In genomic region chr19:23957563-23957962, GRCm38 (mm10) we compare ENCODE assay signal across 20 mouse cellular contexts.
DNase-seq lines count a peak whose midpoint lies in the region; ATAC-seq and TF ChIP-seq lines count a peak whose summit lies in the region.
"Had no signal": no experiment of that assay in that cellular context is flagged by ENCODE, and none has a peak within 500 bp of the region (broad histone marks: within the 10 kb centered on the region; RNA-seq: fewer than 3 reads in every experiment).

No protein-coding gene starts in this region.

- no peak for ATAC-seq in heart, embryonic 13.5 days (ENCODE audit: extremely low read depth, insufficient number of reproducible peaks, low FRiP score, low TSS enrichment)
- no peak for ATAC-seq in heart, embryonic 11.5 days (replicated peaks; ENCODE audit: insufficient number of reproducible peaks, low FRiP score, low TSS enrichment)
- peak; percentile 39; the same call in 1 of the 2 replicates for ATAC-seq in lung, embryonic 14.5 days (ENCODE audit: insufficient read depth)
- ATAC-seq in midbrain, embryonic 14.5 days (ENCODE audit: low FRiP score, low TSS enrichment): no peak
- ATAC-seq: forebrain, embryonic 15.5 days; inflammation-experienced regulatory T-cells, adult 6 months; Patski had no signal

- intact Hi-C loops in left cerebral cortex, postnatal 4 days (cut with DNase I): loop anchor here (5.0 to 10.0 kb wide), 2 partner anchors 95 to 193 kb away; no protein-coding TSS in a partner anchor

- no peaks in the 10 kb centered on the region for H3K27me3 ChIP-seq in heart, embryonic 13.5 days (replicated peaks)
- no peaks in the 10 kb centered on the region for H3K27me3 ChIP-seq in heart, embryonic 11.5 days (ENCODE audit: control insufficient read depth, insufficient read depth, low read length)
- no peaks in the 10 kb centered on the region for H3K27me3 ChIP-seq in lung, embryonic 14.5 days (ENCODE audit: insufficient read depth, low read length)
- H3K27me3 ChIP-seq in midbrain, embryonic 14.5 days (ENCODE audit: control insufficient read depth, insufficient read depth, low read length): no peaks in the 10 kb centered on the region
- H3K27me3 ChIP-seq: embryonic facial prominence, embryonic 12.5 days; forebrain, embryonic 15.5 days; hindbrain, embryonic 15.5 days had no signal

- 50% methylated on average over 7 of the region's 7 CpGs for WGBS in heart, embryonic 13.5 days
- 54% methylated on average over 7 of the region's 7 CpGs for WGBS in heart, embryonic 11.5 days (ENCODE audit: insufficient replicate concordance)
- 57% methylated on average over 7 of the region's 7 CpGs for WGBS in lung, embryonic 14.5 days
- WGBS in midbrain, embryonic 14.5 days: 74% methylated on average over 7 of the region's 7 CpGs

- H3K27ac ChIP-seq in heart, embryonic 13.5 days (replicated peaks): 0 out of 2 replicates have a peak overlapping the region, but pooled peaks have one; percentile 15
- H3K27ac ChIP-seq in heart, embryonic 11.5 days (ENCODE audit: low read depth, low read length): no peak overlapping the region
- no peak overlapping the region for H3K27ac ChIP-seq in lung, embryonic 14.5 days (ENCODE audit: low read depth)
- no peak overlapping the region for H3K27ac ChIP-seq in midbrain, embryonic 14.5 days (replicated peaks; ENCODE audit: low read depth, low read length)
- H3K27ac ChIP-seq: embryonic facial prominence, embryonic 12.5 days; forebrain, embryonic 15.5 days; hindbrain, embryonic 15.5 days had no signal

- H3K4me2 ChIP-seq in heart, embryonic 13.5 days: no peak overlapping the region
- no peak overlapping the region for H3K4me2 ChIP-seq in heart, embryonic 11.5 days
- no peak overlapping the region for H3K4me2 ChIP-seq in lung, embryonic 14.5 days
- H3K4me2 ChIP-seq in midbrain, embryonic 14.5 days (ENCODE audit: low read length): no peak overlapping the region
- H3K4me2 ChIP-seq: embryonic facial prominence, embryonic 12.5 days; forebrain, embryonic 15.5 days; hindbrain, embryonic 15.5 days had no signal

- no peak for TF ChIP-seq CTCF in lung, embryonic 14.5 days (IDR thresholded peaks at IDR 0.05; ENCODE audit: low read depth)

- no peak overlapping the region for H3K9ac ChIP-seq in heart, embryonic 13.5 days
- no peak overlapping the region for H3K9ac ChIP-seq in heart, embryonic 11.5 days (ENCODE audit: low read depth, low read length)
- H3K9ac ChIP-seq in lung, embryonic 14.5 days: no peak overlapping the region
- H3K9ac ChIP-seq in midbrain, embryonic 14.5 days (replicated peaks; ENCODE audit: low read length): no peak overlapping the region
- H3K9ac ChIP-seq: embryonic facial prominence, embryonic 12.5 days; forebrain, embryonic 15.5 days; hindbrain, embryonic 15.5 days had no signal

- H3K36me3 ChIP-seq in heart, embryonic 13.5 days: no peaks in the 10 kb centered on the region
- no peaks in the 10 kb centered on the region for H3K36me3 ChIP-seq in heart, embryonic 11.5 days (ENCODE audit: control insufficient read depth, insufficient read depth, low read length)
- H3K36me3 ChIP-seq in lung, embryonic 14.5 days (ENCODE audit: insufficient read depth): no peaks in the 10 kb centered on the region
- H3K36me3 ChIP-seq in midbrain, embryonic 14.5 days (ENCODE audit: control insufficient read depth, insufficient read depth, low read length): no peaks in the 10 kb centered on the region
- H3K36me3 ChIP-seq: embryonic facial prominence, embryonic 12.5 days; forebrain, embryonic 15.5 days; hindbrain, embryonic 15.5 days had no signal

- DNase-seq in lung, embryonic 14.5 days: peak; percentile 52
- DNase-seq in lung, postnatal 25 days (ENCODE audit: low spot score): no peak
- DNase-seq in R1 (ENCODE audit: low read depth, low spot score): peak; percentile 57
- DNase-seq in lung, postnatal 10 days: peak; percentile 34
- no peak for DNase-seq in midbrain, embryonic 14.5 days
- DNase-seq in left cerebral cortex, postnatal 4 days: no peak
- DNase-seq: adrenal gland, postnatal 10 days; cerebellum, adult 11-12 months; cerebellum, adult 9-10 months; cerebellum, postnatal 25 days; gastrocnemius, postnatal 36 days; heart, adult 11 months; heart, postnatal 36 days had no signal

- no peak overlapping the region for H3K4me3 ChIP-seq in heart, embryonic 13.5 days
- H3K4me3 ChIP-seq in heart, embryonic 11.5 days (ENCODE audit: low read depth, low read length): no peak overlapping the region
- H3K4me3 ChIP-seq in lung, embryonic 14.5 days (ENCODE audit: low read depth, low read length): no peak overlapping the region
- H3K4me3 ChIP-seq in midbrain, embryonic 14.5 days (replicated peaks; ENCODE audit: low read depth, low read length): no peak overlapping the region
- H3K4me3 ChIP-seq: embryonic facial prominence, embryonic 12.5 days; forebrain, embryonic 15.5 days; hindbrain, embryonic 15.5 days had no signal

- H3K9me3 ChIP-seq in heart, embryonic 13.5 days: no peaks in the 10 kb centered on the region
- no peaks in the 10 kb centered on the region for H3K9me3 ChIP-seq in heart, embryonic 11.5 days (replicated peaks; ENCODE audit: control insufficient read depth, low read length)
- H3K9me3 ChIP-seq in lung, embryonic 14.5 days (ENCODE audit: low read depth, low read length): no peaks in the 10 kb centered on the region
- H3K9me3 ChIP-seq in midbrain, embryonic 14.5 days (ENCODE audit: control insufficient read depth, low read length): no peaks in the 10 kb centered on the region
- H3K9me3 ChIP-seq: embryonic facial prominence, embryonic 12.5 days; forebrain, embryonic 15.5 days; hindbrain, embryonic 15.5 days had no signal

- H3K4me1 ChIP-seq in heart, embryonic 13.5 days: peaks cover 48% of the 10 kb centered on the region
- peaks cover 13% of the 10 kb centered on the region for H3K4me1 ChIP-seq in heart, embryonic 11.5 days (ENCODE audit: control insufficient read depth, insufficient read depth, low read length)
- no peaks in the 10 kb centered on the region for H3K4me1 ChIP-seq in lung, embryonic 14.5 days (ENCODE audit: insufficient read depth)
- H3K4me1 ChIP-seq in midbrain, embryonic 14.5 days (ENCODE audit: control insufficient read depth, insufficient read depth, low read length): peaks cover 15% of the 10 kb centered on the region

Comparison
In these comparisons a context has a peak if more than half of its experiments do, and no peak if none do; other contexts are left out.
1. DNase-seq: peak in lung, embryonic 14.5 days (single experiment), R1 (single experiment) and lung, postnatal 10 days (single experiment); none in lung, postnatal 25 days (single experiment), midbrain, embryonic 14.5 days (single experiment) and left cerebral cortex, postnatal 4 days (single experiment).